Mouse (Mus musculus): ENCODE measurements around the gene Gm11596. TPM values are rescaled to one million over a fixed set of nuclear protein-coding genes. Genes with fewer than 3 reads are reported as not detected.
A peak's percentile ranks its signal among the peaks of the same experiment; 100 is the strongest.
"Not testable (repeated sequence)": the region's sequence is repeated elsewhere in the genome, so short reads cannot be mapped to it uniquely, and the experiment has no call there.

Gene Gm11596
- polyA plus RNA-seq (2015; fragmentation: Nextera tagmentation; extraction: Ambion mirVana), result not detected in 2 replicates

DNA sequence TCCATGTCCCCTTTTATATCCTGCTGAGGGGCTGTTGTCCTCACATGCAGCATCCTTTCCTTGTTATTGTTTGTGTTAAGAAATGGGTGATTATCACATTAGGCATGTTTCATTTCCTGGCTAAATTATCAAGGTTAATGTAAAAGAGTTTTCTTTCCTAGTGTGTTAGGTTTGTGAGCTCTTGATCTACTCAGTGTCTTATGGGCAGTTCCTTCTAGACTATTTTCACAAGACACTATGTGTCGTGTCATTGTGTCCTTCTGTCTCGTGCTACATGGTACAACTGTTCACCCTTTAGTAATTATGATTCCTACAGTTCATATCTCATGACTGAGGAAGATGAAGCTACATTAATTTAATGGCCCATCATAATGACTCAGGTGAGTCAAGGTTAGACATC lies at the start of gene Gm11596:
Gene Gm11596 (minus strand): TSS at position 101 of the 400 bp plus-strand sequence.
- H3K9me3 ChIP-seq (ENCODE audit: control insufficient read depth, low read length), result no peaks in the 10 kb centered on the region
- no peaks in the 10 kb centered on the region for H3K36me3 ChIP-seq (ENCODE audit: control insufficient read depth, insufficient read depth, low read length)
- H3K4me2 ChIP-seq (replicated peaks; ENCODE audit: low read depth), result no peak within 1 kb of the TSS
- TF ChIP-seq CTCF (IDR thresholded peaks at IDR 0.05; ENCODE audit: low read depth) (no peak), EP300 (optimal IDR thresholded peaks at IDR 0.05) (no peak)
- ATAC-seq (ENCODE audit: low FRiP score, low TSS enrichment) (no peak), DNase-seq (ENCODE audit: low spot score) (no peak)
- H3K4me1 ChIP-seq (replicated peaks; ENCODE audit: control insufficient read depth, insufficient read depth), result no peaks in the 10 kb centered on the region
- no peak within 1 kb of the TSS for H3K27ac ChIP-seq (replicated peaks)
- 70% methylated on average over 2 of the region's 2 CpGs for WGBS
- no peak within 1 kb of the TSS for H3K9ac ChIP-seq (ENCODE audit: low read length)
- H3K27me3 ChIP-seq (ENCODE audit: control insufficient read depth, insufficient read depth, low read length), result no peaks in the 10 kb centered on the region
- no peak within 1 kb of the TSS for H3K4me3 ChIP-seq (ENCODE audit: low read depth, low read length)

- no peaks in the 10 kb centered on the region for H3K27me3 ChIP-seq (ENCODE audit: control insufficient read depth, insufficient read depth, low read length)
- no peak overlapping the region for H3K27ac ChIP-seq (replicated peaks)
- no peak for ATAC-seq (ENCODE audit: low FRiP score, low TSS enrichment)
- H3K4me2 ChIP-seq (replicated peaks; ENCODE audit: low read depth), result no peak overlapping the region
- no peak overlapping the region for H3K9ac ChIP-seq (ENCODE audit: low read length)
- no peaks in the 10 kb centered on the region for H3K36me3 ChIP-seq (ENCODE audit: control insufficient read depth, insufficient read depth, low read length)
- TF ChIP-seq CTCF (IDR thresholded peaks at IDR 0.05; ENCODE audit: low read depth) (no peak), EP300 (optimal IDR thresholded peaks at IDR 0.05) (no peak)
- no peak for DNase-seq (ENCODE audit: low spot score)
- H3K4me3 ChIP-seq (ENCODE audit: low read depth, low read length), result no peak overlapping the region
- WGBS, result 73% methylated on average over 1 of the region's 1 CpGs
- no peaks in the 10 kb centered on the region for H3K4me1 ChIP-seq (replicated peaks; ENCODE audit: control insufficient read depth, insufficient read depth)
- H3K9me3 ChIP-seq (ENCODE audit: control insufficient read depth, low read length), result no peaks in the 10 kb centered on the region
Measured at GRCm38 (mm10) chr11:99842185-99842584, 48.9 kb upstream of the Gm11596 start.

GRCm38 (mm10) chr11:99837966-99838365 lies 44.7 kb upstream of the Gm11596 start, which contains the start of gene 2300003K06Rik:
TSS of gene 2300003K06Rik (minus strand) at chr11:99838066.
- H3K4me1 ChIP-seq (replicated peaks; ENCODE audit: control insufficient read depth, insufficient read depth), result no peaks in the 10 kb centered on the region
- WGBS, result 65% methylated on average over 1 of the region's 1 CpGs
- DNase-seq (ENCODE audit: low spot score) (no peak), ATAC-seq (ENCODE audit: low FRiP score, low TSS enrichment) (no peak)
- TF ChIP-seq CTCF (IDR thresholded peaks at IDR 0.05; ENCODE audit: low read depth) (no peak), EP300 (optimal IDR thresholded peaks at IDR 0.05) (no peak)
- H3K4me2 ChIP-seq (replicated peaks; ENCODE audit: low read depth), result no peak within 1 kb of the TSS
- H3K27ac ChIP-seq (replicated peaks), result no peak within 1 kb of the TSS
- H3K9ac ChIP-seq (ENCODE audit: low read length), result no peak within 1 kb of the TSS
- H3K9me3 ChIP-seq (ENCODE audit: control insufficient read depth, low read length), result no peaks in the 10 kb centered on the region
- H3K36me3 ChIP-seq (ENCODE audit: control insufficient read depth, insufficient read depth, low read length), result no peaks in the 10 kb centered on the region
- H3K4me3 ChIP-seq (ENCODE audit: low read depth, low read length), result no peak within 1 kb of the TSS
- H3K27me3 ChIP-seq (ENCODE audit: control insufficient read depth, insufficient read depth, low read length), result no peaks in the 10 kb centered on the region

GRCm38 (mm10) chr11:99815566-99815965 lies 22.3 kb upstream of the Gm11596 start, which contains the start of gene Gm11564:
TSS of gene Gm11564 (minus strand) at chr11:99815666.
- H3K4me3 ChIP-seq (ENCODE audit: low read depth, low read length); H3K9ac ChIP-seq (ENCODE audit: low read length); H3K9me3 ChIP-seq (ENCODE audit: control insufficient read depth, low read length); H3K4me1 ChIP-seq (replicated peaks; ENCODE audit: control insufficient read depth, insufficient read depth); H3K4me2 ChIP-seq (replicated peaks; ENCODE audit: low read depth); ATAC-seq (ENCODE audit: low FRiP score, low TSS enrichment); H3K36me3 ChIP-seq (ENCODE audit: control insufficient read depth, insufficient read depth, low read length); H3K27me3 ChIP-seq (ENCODE audit: control insufficient read depth, insufficient read depth, low read length); H3K27ac ChIP-seq (replicated peaks): not testable (repeated sequence)
- 88% methylated on average over 2 of the region's 2 CpGs for WGBS
- peak; percentile 1 for DNase-seq (ENCODE audit: low spot score)

GRCm38 (mm10) chr11:99809792-99810191 lies 16.5 kb upstream of the Gm11596 start, which contains the start of gene Krtap4-13:
TSS of gene Krtap4-13 (minus strand) at chr11:99809892.
- not testable (repeated sequence) for H3K4me2 ChIP-seq (replicated peaks; ENCODE audit: low read depth); H3K27ac ChIP-seq (replicated peaks); H3K4me3 ChIP-seq (ENCODE audit: low read depth, low read length); H3K9ac ChIP-seq (ENCODE audit: low read length); DNase-seq (ENCODE audit: low spot score); H3K9me3 ChIP-seq (ENCODE audit: control insufficient read depth, low read length); H3K4me1 ChIP-seq (replicated peaks; ENCODE audit: control insufficient read depth, insufficient read depth); H3K36me3 ChIP-seq (ENCODE audit: control insufficient read depth, insufficient read depth, low read length); ATAC-seq (ENCODE audit: low FRiP score, low TSS enrichment); H3K27me3 ChIP-seq (ENCODE audit: control insufficient read depth, insufficient read depth, low read length)

GRCm38 (mm10) chr11:99804346-99804745 lies 11.1 kb upstream of the Gm11596 start, which contains the start of gene Gm11554:
TSS of gene Gm11554 (minus strand) at chr11:99804446.
- not testable (repeated sequence) for DNase-seq (ENCODE audit: low spot score)

DNA sequence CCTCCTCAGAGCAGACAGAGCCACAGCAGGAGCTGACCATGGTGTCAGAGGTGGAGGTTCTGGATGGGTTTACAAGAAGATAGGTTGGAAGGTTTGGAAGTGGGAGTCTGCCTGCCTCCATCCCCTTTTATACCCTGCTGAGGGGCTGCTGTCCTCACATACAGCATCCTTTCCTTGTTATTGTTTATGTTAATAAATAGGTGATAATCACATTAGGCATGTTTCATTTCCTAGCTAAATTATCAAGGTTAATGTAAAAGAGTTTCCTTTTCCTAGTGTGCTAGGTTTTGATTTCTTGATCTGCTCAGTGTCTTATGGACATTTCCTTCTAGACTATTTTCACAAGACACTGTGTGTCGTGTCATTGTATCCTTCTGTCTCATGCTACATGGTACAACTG lies 5.6 kb upstream of the Gm11596 start, which contains the start of gene Gm11569:
Gene Gm11569 (minus strand): TSS at position 101 of the 400 bp plus-strand sequence.
- H3K9ac ChIP-seq (ENCODE audit: low read length); ATAC-seq (ENCODE audit: low FRiP score, low TSS enrichment); H3K4me3 ChIP-seq (ENCODE audit: low read depth, low read length); H3K4me1 ChIP-seq (replicated peaks; ENCODE audit: control insufficient read depth, insufficient read depth); H3K27me3 ChIP-seq (ENCODE audit: control insufficient read depth, insufficient read depth, low read length); DNase-seq (ENCODE audit: low spot score); H3K4me2 ChIP-seq (replicated peaks; ENCODE audit: low read depth); H3K9me3 ChIP-seq (ENCODE audit: control insufficient read depth, low read length); H3K27ac ChIP-seq (replicated peaks); H3K36me3 ChIP-seq (ENCODE audit: control insufficient read depth, insufficient read depth, low read length): not testable (repeated sequence)
- WGBS, result no CpG with 5 or more reads among the region's 1 CpGs

More at GRCm38 (mm10) chr11:99804346-99804745, 11.1 kb upstream of the Gm11596 start, which contains the start of gene Gm11554:
- H3K4me2 ChIP-seq (replicated peaks; ENCODE audit: low read depth); H3K9ac ChIP-seq (ENCODE audit: low read length); H3K36me3 ChIP-seq (ENCODE audit: control insufficient read depth, insufficient read depth, low read length); H3K4me3 ChIP-seq (ENCODE audit: low read depth, low read length); ATAC-seq (ENCODE audit: low FRiP score, low TSS enrichment); H3K9me3 ChIP-seq (ENCODE audit: control insufficient read depth, low read length); H3K4me1 ChIP-seq (replicated peaks; ENCODE audit: control insufficient read depth, insufficient read depth); H3K27me3 ChIP-seq (ENCODE audit: control insufficient read depth, insufficient read depth, low read length); H3K27ac ChIP-seq (replicated peaks): not testable (repeated sequence)
- WGBS, result no CpG with 5 or more reads among the region's 1 CpGs

GRCm38 (mm10) chr11:99784900-99785299 lies 8.4 kb downstream of the Gm11596 start, which contains the start of gene Krtap4-9:
TSS of gene Krtap4-9 (plus strand) at chr11:99785200.
- H3K27ac ChIP-seq (replicated peaks); H3K4me2 ChIP-seq (replicated peaks; ENCODE audit: low read depth); H3K4me1 ChIP-seq (replicated peaks; ENCODE audit: control insufficient read depth, insufficient read depth); H3K27me3 ChIP-seq (ENCODE audit: control insufficient read depth, insufficient read depth, low read length); H3K36me3 ChIP-seq (ENCODE audit: control insufficient read depth, insufficient read depth, low read length); DNase-seq (ENCODE audit: low spot score); H3K9ac ChIP-seq (ENCODE audit: low read length); H3K4me3 ChIP-seq (ENCODE audit: low read depth, low read length); H3K9me3 ChIP-seq (ENCODE audit: control insufficient read depth, low read length); ATAC-seq (ENCODE audit: low FRiP score, low TSS enrichment): not testable (repeated sequence)

Data from stomach, postnatal 0 days (tissue).